Mouse (Mus musculus) CH12.LX (cell line): Measurements from ENCODE around the gene Il5ra. TPM values are rescaled to one million over a fixed set of nuclear protein-coding genes. Genes with fewer than 3 reads are reported as not detected.

Source experiments
- DNase-seq: peaks from one replicate; pipeline ENCODE4 v3.0.0-alpha.2; 2013; ENCODE audit errors: extremely low read depth
- H3K27ac ChIP-seq: 2 replicates; pipeline ENCODE4 v1.5.1; 2012; ENCODE audit warnings: low read depth, mild to moderate bottlenecking, control low read depth, moderate library complexity; ENCODE audit not compliant: insufficient read depth
- H3K27me3 ChIP-seq: replicated peaks from 2 replicates; pipeline ENCODE3; 2012; ENCODE audit warnings: inconsistent platforms
- H3K36me3 ChIP-seq, 2 experiments: replicated peaks in 1 of 2; 2 replicates each; pipeline versions ENCODE3 to v1.6.1; 2012; ENCODE audit warnings: inconsistent platforms in 1 of 2, low read length in 1 of 2, mild to moderate bottlenecking in 1 of 2, mixed read lengths in 1 of 2, moderate library complexity in 1 of 2; ENCODE audit not compliant: control insufficient read depth in 1 of 2, insufficient read depth in 1 of 2
- H3K4me1 ChIP-seq, 2 experiments: 2 replicates each; pipeline ENCODE4 v1.6.1; 2012; ENCODE audit warnings: inconsistent platforms in 1 of 2, moderate library complexity in 1 of 2; ENCODE audit not compliant: insufficient read depth in 2 of 2, control insufficient read depth in 1 of 2
- H3K4me2 ChIP-seq: 2 replicates; pipeline ENCODE4 v1.6.1; 2012; ENCODE audit warnings: low read depth, mild to moderate bottlenecking, control low read depth; ENCODE audit not compliant: poor library complexity, insufficient read depth, severe bottlenecking
- H3K4me3 ChIP-seq, 3 experiments: fragments of 150-350 bp in 1 of 3; sonication (generic) in 1 of 3; replicated peaks in 1 of 3; 2 replicates each; pipeline versions ENCODE3 to v1.5.1; 2011 to 2012; ENCODE audit warnings: low read depth in 2 of 3, low read length in 2 of 3, mild to moderate bottlenecking in 2 of 3, moderate library complexity in 2 of 3, control low read depth in 1 of 3, improper control_type of control experiment in 1 of 3, inconsistent platforms in 1 of 3, mixed read lengths in 1 of 3; ENCODE audit not compliant: poor library complexity in 1 of 3
- H3K79me2 ChIP-seq: replicated peaks from 2 replicates; pipeline ENCODE4 v1.6.1; 2012; ENCODE audit warnings: mild to moderate bottlenecking, moderate library complexity; ENCODE audit not compliant: control insufficient read depth, poor library complexity, insufficient read depth, severe bottlenecking; ENCODE audit errors: extremely low read depth
- H3K9ac ChIP-seq: 2 replicates; pipeline ENCODE4 v1.6.1; 2012; ENCODE audit warnings: low read depth, mild to moderate bottlenecking, control low read depth, moderate library complexity; ENCODE audit not compliant: insufficient read depth
- H3K9me3 ChIP-seq: replicated peaks from 2 replicates; pipeline ENCODE3; 2012; ENCODE audit warnings: low read length, inconsistent platforms, mixed read lengths
- BHLHE40 ChIP-seq: IDR thresholded peaks from 2 replicates; pipeline ENCODE4 v1.6.1; 2011; ENCODE audit warnings: mild to moderate bottlenecking, low read depth, low read length, improper control_type of control experiment
- CHD2 ChIP-seq: IDR thresholded peaks from 2 replicates; pipeline ENCODE4 v1.6.1; 2011; ENCODE audit warnings: low read length, improper control_type of control experiment
- E2F4 ChIP-seq: IDR thresholded peaks from 2 replicates; pipeline ENCODE4 v1.6.1; 2011; ENCODE audit warnings: low read depth, low read length, improper control_type of control experiment; ENCODE audit not compliant: insufficient replicate concordance
- ELF1 ChIP-seq: IDR thresholded peaks from 2 replicates; pipeline ENCODE4 v1.6.1; 2014; ENCODE audit warnings: low read depth, mild to moderate bottlenecking, inconsistent platforms, low read length, improper control_type of control experiment
- EP300 ChIP-seq: IDR thresholded peaks from 2 replicates; pipeline ENCODE4 v1.6.1; 2011; ENCODE audit warnings: low read length, improper control_type of control experiment
- JUN ChIP-seq: IDR thresholded peaks from 2 replicates; pipeline ENCODE4 v1.6.1; 2011; ENCODE audit warnings: low read depth, mild to moderate bottlenecking, low read length, improper control_type of control experiment, moderate library complexity; ENCODE audit not compliant: insufficient read depth
- MEF2A ChIP-seq: IDR thresholded peaks from 2 replicates; pipeline ENCODE4 v1.6.1; 2014; ENCODE audit warnings: low read depth, mild to moderate bottlenecking, inconsistent platforms, low read length, improper control_type of control experiment, borderline replicate concordance
- MXI1 ChIP-seq: IDR thresholded peaks from 2 replicates; pipeline ENCODE4 v1.6.1; 2011; ENCODE audit warnings: mild to moderate bottlenecking, low read depth, low read length, improper control_type of control experiment
- MYC ChIP-seq: IDR thresholded peaks from 2 replicates; pipeline ENCODE4 v1.6.1; 2011; ENCODE audit warnings: low read depth, mild to moderate bottlenecking, improper control_type of control experiment, low read length
- NELFE ChIP-seq: IDR thresholded peaks from 2 replicates; pipeline ENCODE4 v1.6.1; 2011; ENCODE audit warnings: low read depth, low read length, improper control_type of control experiment
- PAX5 ChIP-seq: IDR thresholded peaks from 2 replicates; pipeline ENCODE4 v1.6.1; 2012; ENCODE audit warnings: low read length, inconsistent platforms, mixed read lengths
- POLR2AphosphoS2 ChIP-seq: IDR thresholded peaks from 2 replicates; pipeline ENCODE4 v1.6.1; 2011; ENCODE audit warnings: low read depth, low read length, improper control_type of control experiment
- SIN3A ChIP-seq: IDR thresholded peaks from 2 replicates; pipeline ENCODE4 v1.6.1; 2012; ENCODE audit warnings: low read length, improper control_type of control experiment, inconsistent platforms
- UBTF ChIP-seq: IDR thresholded peaks from 2 replicates; pipeline ENCODE4 v1.6.1; 2012; ENCODE audit warnings: low read depth, mild to moderate bottlenecking, inconsistent platforms, low read length, improper control_type of control experiment, moderate library complexity
- USF1 ChIP-seq: IDR thresholded peaks from 2 replicates; pipeline ENCODE4 v1.6.1; 2014; ENCODE audit warnings: low read depth, mild to moderate bottlenecking, inconsistent platforms, low read length, improper control_type of control experiment
- ZNF384 ChIP-seq: IDR thresholded peaks from 2 replicates; pipeline ENCODE4 v1.6.1; 2012; ENCODE audit warnings: low read depth, low read length, improper control_type of control experiment, inconsistent platforms
- dilution Hi-C: fragments of 300-500 bp; cut with MboI; formaldehyde crosslinking; loops from 2 replicates; pipeline ENCODE4 v1.14.3; 2020; ENCODE audit warnings: low sequenced_read_pairs; ENCODE audit not compliant: extremely low pct_unique_long_range_greater_than_20kb, extremely low pct_ligation_motif_present
- in situ Hi-C: fragments of 300-500 bp; cut with MboI; formaldehyde crosslinking; loops from 3 replicates; pipeline ENCODE4 v1.14.3; 2019; ENCODE audit warnings: low sequenced_read_pairs, low pct_ligation_motif_present, low pct_unique_long_range_greater_than_20kb, mixed read lengths
- polyA plus RNA-seq: library from polyadenylated mRNA; unstranded; fragments of >175 nt; gene quantifications from 2 replicates; pipeline ENCODE4 v1.2.1, GENCODE M21; 2012; ENCODE audit warnings: low read depth; ENCODE audit not compliant: insufficient read length
- total RNA-seq, 2 experiments: library from RNA; depleted of rRNA; stranded (reverse); fragments of 300-350 nt in 1 of 2; fragments of >200 nt in 1 of 2; gene quantifications; 2 replicates each; pipeline ENCODE4 v1.2.3; 2012 to 2014

Gene Il5ra
- total and polyA plus RNA-seq, 3 experiments: 65.0 to 119 (median 70.2) TPM

DNA sequence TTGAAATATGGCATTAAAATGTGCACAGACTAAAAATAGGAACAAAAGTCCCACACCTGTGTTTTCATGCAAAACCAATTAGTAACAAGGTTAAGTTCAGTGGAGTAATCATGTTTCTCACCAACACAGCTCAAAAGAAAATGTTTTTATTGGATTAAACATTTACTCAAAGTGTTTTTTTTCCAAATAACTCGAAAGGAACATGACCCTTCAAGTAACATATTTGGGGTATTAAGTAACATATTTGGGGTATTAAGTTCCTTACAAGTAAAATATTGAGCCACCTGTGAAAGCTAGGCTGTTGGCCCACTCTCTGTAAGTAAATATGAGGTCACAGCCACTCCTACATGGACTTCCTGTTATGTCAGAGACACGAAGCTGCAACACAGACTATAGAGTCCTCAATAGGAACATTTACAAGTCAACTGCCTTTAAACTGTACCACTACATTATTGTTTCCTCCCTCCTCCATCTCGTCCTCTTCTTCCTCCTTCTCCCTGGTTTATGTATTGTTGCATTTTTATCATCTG lies 43.3 kb downstream of the Il5ra start:
- Histone ChIP-seq H3K4me1 (peaks cover 0 to 9% of the 10 kb centered on the region in 2 experiments; a peak in 2 of 4 replicates), H3K9me3 (no peaks in the 10 kb centered on the region), H3K27ac (no peak overlapping the region), H3K27me3 (no peaks in the 10 kb centered on the region), H3K79me2 (no peaks in the 10 kb centered on the region), H3K36me3 (peaks cover 10 to 15% of the 10 kb centered on the region in 2 experiments)
- no peak for DNase-seq
- no peak for TF ChIP-seq CHD2
- no peak for TF ChIP-seq ZNF384
- no peak for TF ChIP-seq POLR2AphosphoS2
- TF ChIP-seq ELF1: no peak
- no peak for TF ChIP-seq JUN
- TF ChIP-seq UBTF: no peak
- no peak for TF ChIP-seq USF1
- TF ChIP-seq MXI1: no peak
- no peak for TF ChIP-seq EP300
- TF ChIP-seq, all 38 proteins: peak for 0
- in situ Hi-C loops: no loop called here
- dilution Hi-C loops: no loop called here
- no peak overlapping the region for H3K9ac ChIP-seq
- no peak overlapping the region for H3K4me3 ChIP-seq
- no peak overlapping the region for H3K4me2 ChIP-seq

GRCm38 (mm10) chr6:106701931-106702330 lies 46.9 kb downstream of the Il5ra start:
- no peak overlapping the region for H3K27ac ChIP-seq
- TF ChIP-seq EP300 (no peak), E2F4 (no peak), USF1 (no peak), NELFE (no peak), MEF2A (no peak), SIN3A (no peak)
- in situ Hi-C loops (no loop called here), dilution Hi-C loops (no loop called here)
- no peak for DNase-seq
- no peak overlapping the region for H3K9ac ChIP-seq
- no peaks in the 10 kb centered on the region for H3K79me2 ChIP-seq
- H3K36me3 ChIP-seq: no peaks in the 10 kb centered on the region
- H3K4me2 ChIP-seq: no peak overlapping the region
- H3K4me3 ChIP-seq: no peak overlapping the region
- H3K9me3 ChIP-seq: no peaks in the 10 kb centered on the region
- H3K4me1 ChIP-seq: peaks cover 0 to 12% of the 10 kb centered on the region in 2 experiments; a peak in 2 of 4 replicates
- no peaks in the 10 kb centered on the region for H3K27me3 ChIP-seq

DNA sequence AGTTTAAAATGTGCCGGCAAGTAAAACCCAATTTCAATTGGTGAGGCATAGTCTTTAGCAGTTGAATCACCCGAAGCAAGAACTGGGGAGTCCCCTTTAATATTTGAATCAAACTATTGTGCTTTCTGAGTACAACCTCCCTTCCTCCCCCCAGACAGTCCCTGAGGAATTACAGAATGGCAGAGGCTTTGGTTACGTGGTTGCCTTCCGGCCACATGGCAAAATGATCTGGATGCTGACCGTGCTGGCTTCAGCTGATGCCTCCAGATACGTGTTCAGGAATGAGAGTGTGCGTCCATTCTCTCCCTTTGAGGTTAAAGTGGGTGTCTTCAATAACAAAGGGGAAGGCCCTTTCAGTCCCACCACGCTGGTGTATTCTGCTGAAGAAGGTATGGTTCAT lies 73.3 kb downstream of the Il5ra start:
- H3K36me3 ChIP-seq: no peaks in the 10 kb centered on the region
- no peak overlapping the region for H3K4me3 ChIP-seq
- H3K27me3 ChIP-seq: no peaks in the 10 kb centered on the region
- peak overlapping the region; percentile 55 for H3K4me2 ChIP-seq
- H3K4me1 ChIP-seq: peaks cover 2 to 6% of the 10 kb centered on the region in 2 experiments; a peak in 3 of 4 replicates
- in situ Hi-C loops (no loop called here), dilution Hi-C loops (no loop called here)
- H3K9ac ChIP-seq: no peak overlapping the region
- peak; percentile 20 for DNase-seq
- H3K9me3 ChIP-seq: no peaks in the 10 kb centered on the region
- H3K27ac ChIP-seq: no peak overlapping the region
- H3K79me2 ChIP-seq: no peaks in the 10 kb centered on the region
- TF ChIP-seq BHLHE40: peak; percentile 45; the same call in 1 of the 2 replicates
- TF ChIP-seq PAX5: no peak
- TF ChIP-seq MYC: no peak
